Mouse (Mus musculus) cerebellum, adult 2 months (tissue): Measurements from ENCODE around the gene Olfr691. TPM values are rescaled to one million over a fixed set of nuclear protein-coding genes. Genes with fewer than 3 reads are reported as not detected.

Experiments used
- DNase-seq, 2 experiments: peaks; one replicate each; pipeline ENCODE4 v3.0.0; 2021
- H3K27ac ChIP-seq: fragments of 200-500 bp; 2 replicates; pipeline ENCODE4 v1.5.1; 2012; ENCODE audit warnings: low read length, control low read depth, inconsistent platforms; ENCODE audit not compliant: insufficient read depth
- H3K27me3 ChIP-seq: fragments of 200-500 bp; 2 replicates; pipeline ENCODE4 v1.6.1; 2012; ENCODE audit warnings: inconsistent platforms, mild to moderate bottlenecking, low read length, moderate library complexity; ENCODE audit not compliant: control insufficient read depth, insufficient read depth
- H3K4me1 ChIP-seq: fragments of 200-500 bp; 2 replicates; pipeline ENCODE4 v1.6.1; 2011; ENCODE audit warnings: low read length; ENCODE audit not compliant: control insufficient read depth, insufficient read depth
- H3K4me3 ChIP-seq: fragments of 200-500 bp; replicated peaks from 2 replicates; pipeline ENCODE3; 2011; ENCODE audit warnings: mild to moderate bottlenecking, low read depth, low read length, control low read depth; ENCODE audit not compliant: insufficient read depth
- CTCF ChIP-seq: fragments of 200-500 bp; IDR thresholded peaks from 2 replicates; pipeline ENCODE4 v1.5.1; 2011; ENCODE audit warnings: low read depth, mild to moderate bottlenecking, control low read depth, low read length, moderate library complexity, borderline replicate concordance; ENCODE audit not compliant: insufficient read depth
- POLR2A ChIP-seq: fragments of 200-500 bp; IDR thresholded peaks from 2 replicates; pipeline ENCODE4 v1.6.1; 2011; ENCODE audit warnings: low read length, control low read depth, borderline replicate concordance; ENCODE audit not compliant: insufficient read depth
- WGBS: fragments of 180-500 bp; shearing (Covaris S2); methylation state at CpG from one replicate; pipeline ENCODE4 v1.1.7; 2018; 5-methylcytosine and 5-hydroxymethylcytosine counted together
- polyA plus RNA-seq: library from polyadenylated mRNA; depleted of rRNA; stranded (reverse); fragments of >200 nt; gene quantifications from 2 replicates; pipeline ENCODE4 v1.2.3, GENCODE M21; 2012; rRNA removed

The Olfr691 gene
- polyA plus RNA-seq = 0.23 and 0.43 TPM in 2 replicates

GRCm38 (mm10) chr7:105342170-105342569 lies at the start of gene Olfr691:
Olfr691 (minus strand) TSS chr7:105342270.
- H3K4me3 ChIP-seq = no peak within 1 kb of the TSS
- DNase-seq = no peak
- WGBS = 26% methylated on average over 1 of the region's 1 CpGs
- no peaks in the 10 kb centered on the region for H3K27me3 ChIP-seq
- no peak within 1 kb of the TSS for H3K27ac ChIP-seq
- no peaks in the 10 kb centered on the region for H3K4me1 ChIP-seq
- no peak for TF ChIP-seq CTCF
- no peak for TF ChIP-seq POLR2A

GRCm38 (mm10) chr7:105390236-105390635 lies 48.2 kb upstream of the Olfr691 start:
- H3K27me3 ChIP-seq = no peaks in the 10 kb centered on the region
- DNase-seq = peak in 1 of 2 experiments; percentile 24
- H3K4me1 ChIP-seq = peaks cover 9% of the 10 kb centered on the region; the same call in 1 of the 2 replicates
- H3K27ac ChIP-seq = no peak overlapping the region
- 61% methylated on average over 2 of the region's 2 CpGs for WGBS
- no peak for TF ChIP-seq POLR2A
- no peak overlapping the region for H3K4me3 ChIP-seq

- Histone ChIP-seq H3K4me1 (no peaks in the 10 kb centered on the region), H3K4me3 (no peak overlapping the region), H3K27me3 (no peaks in the 10 kb centered on the region), H3K27ac (no peak overlapping the region)
- 93% methylated on average over 2 of the region's 2 CpGs for WGBS
- TF ChIP-seq CTCF (no peak), POLR2A (no peak)
- no peak for DNase-seq
Measured at GRCm38 (mm10) chr7:105387696-105388095, 45.6 kb upstream of the Olfr691 start.

- H3K4me3 ChIP-seq = no peak overlapping the region
- 94% methylated on average over 3 of the region's 3 CpGs for WGBS
Measured at GRCm38 (mm10) chr7:105380329-105380728, 38.3 kb upstream of the Olfr691 start.

GRCm38 (mm10) chr7:105374866-105375265 lies 32.8 kb upstream of the Olfr691 start, which contains the start of gene Gm5901:
Gm5901 (plus strand) TSS chr7:105375038.
- WGBS = 100% methylated on average over 1 of the region's 1 CpGs
- no peak for TF ChIP-seq CTCF
- TF ChIP-seq POLR2A = no peak

More at GRCm38 (mm10) chr7:105380329-105380728, 38.3 kb upstream of the Olfr691 start:
- TF ChIP-seq CTCF = no peak
- no peak for TF ChIP-seq POLR2A
- H3K4me1 ChIP-seq = no peaks in the 10 kb centered on the region
- no peak overlapping the region for H3K27ac ChIP-seq
- no peaks in the 10 kb centered on the region for H3K27me3 ChIP-seq
- no peak for DNase-seq

GRCm38 (mm10) chr7:105373976-105374375 lies 31.9 kb upstream of the Olfr691 start:
- no peaks in the 10 kb centered on the region for H3K4me1 ChIP-seq
- TF ChIP-seq CTCF = no peak
- no peak for TF ChIP-seq POLR2A
- H3K27ac ChIP-seq = no peak overlapping the region
- H3K27me3 ChIP-seq = no peaks in the 10 kb centered on the region
- no peak for DNase-seq
- no peak overlapping the region for H3K4me3 ChIP-seq
- 97% methylated on average over 3 of the region's 3 CpGs for WGBS

More at GRCm38 (mm10) chr7:105374866-105375265, 32.8 kb upstream of the Olfr691 start, which contains the start of gene Gm5901:
- H3K4me1 ChIP-seq = no peaks in the 10 kb centered on the region
- H3K27me3 ChIP-seq = no peaks in the 10 kb centered on the region
- DNase-seq = no peak
- no peak within 1 kb of the TSS for H3K4me3 ChIP-seq
- no peak within 1 kb of the TSS for H3K27ac ChIP-seq

GRCm38 (mm10) chr7:105373509-105373908 lies 31.4 kb upstream of the Olfr691 start:
- H3K4me3 ChIP-seq = no peak overlapping the region
- no peaks in the 10 kb centered on the region for H3K4me1 ChIP-seq
- no peak overlapping the region for H3K27ac ChIP-seq
- TF ChIP-seq CTCF (no peak), POLR2A (no peak)
- peak in 1 of 2 experiments; percentile 36 for DNase-seq
- no peaks in the 10 kb centered on the region for H3K27me3 ChIP-seq
- 12% methylated on average over 4 of the region's 4 CpGs for WGBS

- TF ChIP-seq CTCF = no peak
- no peak for TF ChIP-seq POLR2A
- H3K27me3 ChIP-seq = no peaks in the 10 kb centered on the region
- H3K4me1 ChIP-seq = no peaks in the 10 kb centered on the region
- H3K4me3 ChIP-seq = no peak overlapping the region
- no peak overlapping the region for H3K27ac ChIP-seq
- WGBS = 93% methylated on average over 1 of the region's 1 CpGs
- DNase-seq = no peak
Measured at GRCm38 (mm10) chr7:105372912-105373311, 30.8 kb upstream of the Olfr691 start.

GRCm38 (mm10) chr7:105368521-105368920 lies 26.5 kb upstream of the Olfr691 start:
- DNase-seq = no peak
- H3K4me1 ChIP-seq = no peaks in the 10 kb centered on the region
- H3K4me3 ChIP-seq = no peak overlapping the region
- TF ChIP-seq POLR2A = no peak
- no peak for TF ChIP-seq CTCF
- no peak overlapping the region for H3K27ac ChIP-seq
- WGBS = 89% methylated on average over 4 of the region's 4 CpGs
- no peaks in the 10 kb centered on the region for H3K27me3 ChIP-seq
